Mouse (Mus musculus): ENCODE measurements at regions not wholly inside any gene's neighbourhood (a gene's known extent, or its start where the extent isn't known, plus 50 kb on each side); places are given as distances from the start of the nearest gene placed in this dataset.

DNA sequence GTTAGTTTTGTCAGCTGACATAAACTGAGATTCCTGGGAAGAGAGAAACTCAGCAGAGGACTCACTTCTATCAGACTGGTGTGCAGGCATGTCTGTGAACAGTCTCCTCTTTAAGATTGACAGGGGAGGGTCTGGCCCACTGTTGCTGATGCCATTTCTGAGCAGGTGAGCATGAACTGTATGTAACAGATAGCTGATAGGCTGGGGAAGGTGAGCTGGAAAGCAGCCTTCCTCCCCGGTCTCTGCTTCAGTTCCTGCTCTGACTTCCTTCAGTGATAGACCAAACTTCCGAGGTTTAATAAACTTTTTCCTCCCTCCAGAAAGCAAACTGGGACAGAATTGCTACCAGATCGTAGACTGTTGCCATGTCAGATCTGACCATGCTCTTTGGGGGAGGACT lies 430.9 kb upstream of the Camk1g start:
- DNase-seq (ENCODE audit: low read depth), result no peak

DNA sequence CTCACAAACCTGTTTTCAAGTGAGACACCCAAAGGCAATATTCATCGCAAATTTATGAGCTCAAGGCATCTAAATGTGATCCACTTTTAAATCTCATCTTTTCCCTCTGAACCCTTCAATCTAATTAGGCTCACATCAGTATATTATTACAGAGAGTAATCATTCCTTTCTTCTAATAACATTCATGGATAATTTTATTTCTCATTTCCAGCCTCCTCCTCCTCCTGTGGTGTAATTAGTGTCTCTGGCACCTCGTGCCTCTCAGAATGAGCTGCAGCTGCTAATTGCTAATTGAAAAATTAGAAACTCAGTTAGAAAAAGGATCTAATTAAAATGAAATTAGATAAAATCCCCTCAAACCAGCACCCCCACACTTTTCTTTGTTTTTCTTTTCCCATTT lies 420.5 kb upstream of the Camk1g start:
- DNase-seq (ENCODE audit: low read depth), result no peak

DNA sequence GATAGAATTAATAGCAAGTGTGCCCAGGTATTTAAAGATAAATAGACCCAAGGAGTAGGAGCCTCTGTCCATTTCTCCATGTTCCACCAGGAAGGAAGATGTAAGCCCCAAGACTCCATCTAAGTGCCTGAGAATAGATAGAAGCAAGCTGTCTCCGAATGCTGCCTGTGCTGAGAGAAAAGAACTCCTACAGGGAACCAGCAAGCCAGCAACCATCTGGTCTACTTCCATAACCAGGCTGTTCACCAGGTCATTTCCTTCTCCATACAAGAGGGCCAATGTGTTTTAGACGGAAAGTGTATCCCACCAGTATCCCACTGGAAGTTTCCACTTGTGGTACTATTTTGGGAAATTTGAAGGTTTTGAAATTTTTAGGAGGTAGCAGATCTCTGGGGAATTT lies 418.4 kb upstream of the Camk1g start:
- no peak for DNase-seq (ENCODE audit: low read depth)

DNA sequence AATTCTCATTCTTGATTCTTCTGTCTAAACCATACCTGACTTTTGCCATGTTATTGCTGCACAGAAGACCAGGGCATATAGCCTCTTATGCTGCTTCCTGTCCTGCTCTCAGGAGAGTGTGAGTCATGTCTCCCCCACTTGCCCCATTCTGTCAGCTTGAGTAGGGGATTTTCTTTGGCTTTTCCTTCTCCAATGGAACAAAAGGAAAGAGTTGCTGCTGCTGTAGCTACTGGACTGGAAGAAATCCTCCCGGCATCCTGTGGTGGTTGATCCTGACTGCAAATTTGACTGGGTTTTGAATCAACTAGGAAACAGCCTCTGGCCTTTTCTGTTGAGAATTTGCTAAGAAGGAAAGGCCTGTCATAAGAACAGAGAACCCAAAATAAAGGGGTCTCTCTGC lies 417.3 kb upstream of the Camk1g start:
- no peak for DNase-seq (ENCODE audit: low read depth)

DNA sequence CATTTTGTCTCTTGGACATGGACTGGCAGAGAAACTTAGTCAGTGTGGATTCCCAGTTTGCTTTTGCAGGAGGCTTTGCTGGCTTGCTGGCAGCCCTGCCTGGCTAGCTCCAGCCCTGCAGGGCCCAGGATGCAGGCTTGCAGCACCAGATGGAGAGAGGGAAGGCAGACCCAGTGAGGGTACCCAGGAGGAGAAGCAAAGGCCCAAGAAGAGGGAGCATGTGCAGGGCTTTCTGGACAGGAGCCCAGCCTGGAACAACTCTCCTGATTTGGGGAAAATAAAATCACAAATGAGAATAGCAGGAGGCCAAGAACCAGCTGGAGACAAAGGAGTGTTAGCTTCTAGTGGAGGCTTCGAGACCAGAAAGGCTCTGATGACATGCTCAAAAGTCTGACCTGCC lies 414.9 kb upstream of the Camk1g start:
- DNase-seq (ENCODE audit: low read depth), result no peak

DNA sequence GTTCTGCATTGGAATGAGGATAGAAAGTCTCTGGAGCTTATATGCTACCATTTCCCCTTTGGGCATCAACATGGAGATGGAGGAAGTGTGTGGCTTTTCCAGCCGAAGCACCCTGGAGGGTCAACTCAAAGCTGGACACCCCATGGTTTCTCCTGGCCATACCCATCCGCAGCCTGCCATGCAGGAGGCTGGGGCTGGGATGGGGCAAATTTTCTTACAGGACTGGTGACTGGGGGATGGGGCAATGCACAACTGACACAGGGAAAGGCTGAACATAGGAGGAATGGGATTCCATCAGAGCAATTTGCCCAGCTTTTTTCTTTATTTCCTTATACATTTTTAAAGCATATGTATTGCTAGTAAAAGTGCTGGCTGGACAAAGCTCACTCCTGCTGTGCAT lies 414.4 kb upstream of the Camk1g start:
- no peak for DNase-seq (ENCODE audit: low read depth)

DNA sequence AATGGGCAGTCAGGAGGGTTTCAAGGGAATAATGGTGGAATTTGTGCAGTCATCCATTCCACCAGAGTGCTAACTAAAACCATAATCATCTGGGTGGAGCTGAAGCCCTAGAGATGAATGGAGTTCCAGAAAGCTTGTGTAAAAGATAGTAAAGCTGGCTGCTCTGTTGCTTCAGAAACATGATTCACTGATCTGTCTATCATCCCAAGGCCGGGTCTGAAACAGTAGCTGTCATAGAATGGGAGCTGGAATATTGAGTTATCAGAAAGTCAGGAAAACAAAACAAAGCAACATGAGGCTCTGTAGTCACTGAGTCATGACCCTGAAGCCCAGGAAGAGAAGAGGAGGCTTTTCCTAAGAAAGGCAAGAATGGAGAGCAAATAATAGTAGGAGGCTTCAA lies 408.1 kb upstream of the Camk1g start:
- DNase-seq (ENCODE audit: low read depth), result no peak

DNA sequence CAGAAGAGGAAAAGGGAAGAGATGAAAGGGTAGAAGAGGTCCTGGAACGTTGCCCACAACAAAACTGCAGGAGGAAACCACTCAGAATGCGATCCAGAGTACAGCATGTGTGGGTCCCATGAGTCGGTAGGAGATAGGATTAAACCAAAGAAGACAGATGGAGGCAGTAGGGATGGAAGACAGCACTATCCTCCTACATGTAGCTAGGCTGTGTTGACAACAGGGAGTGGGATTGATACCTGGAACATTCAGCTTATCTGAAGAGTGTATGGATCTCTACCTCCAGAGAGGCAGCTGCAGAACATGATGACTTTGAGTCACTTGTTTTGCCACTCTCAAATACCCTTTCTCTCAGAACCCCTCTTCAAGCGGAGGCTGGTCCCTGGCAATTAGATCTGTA lies 399.4 kb upstream of the Camk1g start:
- no peak for DNase-seq (ENCODE audit: low read depth)

DNA sequence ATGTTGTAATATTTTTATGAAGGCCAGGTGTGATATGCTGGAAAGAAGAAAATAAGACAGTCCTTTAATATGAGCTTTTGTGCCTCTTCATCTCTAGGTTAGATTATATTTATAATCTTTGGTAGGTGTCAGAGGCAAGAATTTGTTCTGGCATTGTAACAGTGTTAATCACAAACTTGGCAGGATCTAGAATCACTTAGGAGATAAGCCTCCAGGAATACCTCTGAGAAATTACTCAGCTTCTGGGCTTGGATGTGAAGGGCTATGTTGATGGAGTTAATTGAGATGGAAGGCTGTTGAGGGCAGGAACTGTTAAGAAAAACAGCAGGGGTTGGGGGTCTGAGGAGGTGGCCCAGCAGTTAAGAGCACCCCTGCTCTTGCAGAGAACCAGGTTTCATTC lies 394.0 kb upstream of the Camk1g start:
- no peak for DNase-seq (ENCODE audit: low read depth)

DNA sequence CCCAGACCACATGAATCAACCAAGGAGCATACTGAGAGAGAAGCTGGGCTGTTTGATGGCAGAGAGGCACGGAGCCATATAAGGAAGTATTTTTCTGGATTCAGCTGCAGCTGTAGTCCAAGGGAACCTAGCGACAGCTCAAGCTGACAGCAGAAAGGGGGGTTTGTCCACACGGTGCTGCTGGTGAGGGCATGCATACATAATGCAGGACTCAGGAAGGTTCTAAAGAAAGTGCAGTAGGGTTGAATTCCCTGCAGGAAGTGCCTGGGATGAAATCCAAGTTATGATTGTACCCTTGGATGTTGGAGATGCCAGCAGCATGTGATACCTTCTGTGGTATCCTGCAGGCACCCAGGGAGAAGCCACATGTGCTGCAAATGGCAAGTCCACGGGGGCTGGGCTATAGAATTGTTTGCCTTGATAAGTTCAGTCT lies 381.7 kb upstream of the Camk1g start:
- DNase-seq (ENCODE audit: low read depth), result no peak

DNA sequence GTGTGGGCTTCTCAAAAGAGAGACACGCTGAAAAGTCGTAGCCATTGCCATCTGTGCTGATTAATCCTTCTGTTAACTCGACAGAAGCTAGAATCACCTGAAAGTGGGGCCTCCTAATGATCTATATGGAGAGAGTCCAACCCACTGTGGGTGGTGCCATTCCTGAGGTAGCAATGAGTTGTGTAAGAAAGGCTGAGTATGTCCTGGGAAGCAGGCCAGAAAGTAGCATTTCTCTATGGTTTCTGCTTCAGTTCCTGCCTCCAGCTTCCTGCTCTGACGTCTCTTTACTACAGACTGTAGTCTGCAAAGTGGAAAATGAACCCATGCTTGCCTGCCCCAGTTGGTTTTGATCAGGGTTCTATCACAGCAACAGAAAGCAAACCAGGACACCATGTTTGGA lies 380.8 kb upstream of the Camk1g start:
- DNase-seq (ENCODE audit: low read depth), result peak; percentile 17

DNA sequence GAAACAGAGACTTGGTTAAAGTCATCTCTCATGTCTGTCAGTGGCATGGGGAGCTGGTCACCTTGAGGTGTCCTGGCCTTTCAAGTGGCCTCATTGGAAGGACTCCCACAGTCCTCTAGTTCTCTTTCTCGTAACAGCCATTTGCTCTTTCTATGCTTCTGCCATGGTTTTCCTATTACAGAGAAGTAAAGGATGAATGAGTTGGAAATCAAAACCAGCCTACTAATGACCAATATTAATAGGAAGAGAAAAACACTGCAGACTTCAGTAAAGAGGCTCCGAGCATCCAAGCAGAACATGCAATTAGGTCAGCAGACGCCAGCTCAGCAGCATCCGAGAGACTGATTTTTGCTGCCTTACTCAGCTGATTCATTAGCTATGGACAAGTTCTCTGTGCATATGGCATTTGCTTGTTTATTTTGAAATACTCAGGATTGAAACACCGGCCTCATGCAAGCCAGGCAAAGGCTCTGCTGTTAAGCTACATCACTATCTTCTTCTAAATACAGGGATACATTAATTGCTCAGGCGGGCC lies 377.4 kb upstream of the Camk1g start:
- DNase-seq (ENCODE audit: low read depth), result no peak

DNA sequence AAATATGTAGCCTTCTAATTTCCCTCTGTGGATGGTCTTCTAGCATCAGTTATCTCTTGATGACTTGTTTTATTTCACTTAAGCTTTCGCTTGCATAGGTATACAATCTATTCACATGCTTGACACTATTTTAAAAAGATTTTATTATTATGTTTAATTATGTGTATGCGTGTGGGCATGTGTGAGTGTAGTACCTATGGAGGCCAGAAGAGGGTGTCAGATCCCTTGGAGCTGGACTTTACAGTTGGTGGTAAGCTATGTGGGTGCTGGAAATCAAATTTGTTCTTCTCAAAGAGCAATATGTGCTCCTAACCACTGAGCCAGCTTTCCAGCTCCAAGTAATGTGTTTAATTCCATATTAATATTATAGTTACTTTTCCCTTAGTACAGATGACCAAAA lies 372.6 kb upstream of the Camk1g start:
- no peak for DNase-seq (ENCODE audit: low read depth)

DNA sequence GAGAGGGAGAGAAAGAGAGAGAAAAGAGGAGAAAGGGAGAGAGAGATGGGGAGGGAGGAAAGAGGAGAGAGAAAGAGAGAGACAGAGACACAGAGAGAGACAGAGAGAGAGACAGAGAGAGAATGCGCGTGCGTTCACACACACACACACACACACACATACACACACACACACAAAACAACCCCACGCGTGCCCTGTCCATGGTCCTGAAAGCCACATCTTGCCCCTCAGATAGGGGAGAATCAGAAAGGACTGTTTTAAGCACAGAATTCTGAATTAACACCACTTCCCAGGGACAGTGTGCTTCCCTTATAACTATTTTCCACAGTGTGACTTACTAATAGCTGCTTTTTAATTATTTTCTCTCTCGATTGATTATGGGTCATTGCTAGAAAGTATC lies 368.7 kb upstream of the Camk1g start:
- no peak for DNase-seq (ENCODE audit: low read depth)

DNA sequence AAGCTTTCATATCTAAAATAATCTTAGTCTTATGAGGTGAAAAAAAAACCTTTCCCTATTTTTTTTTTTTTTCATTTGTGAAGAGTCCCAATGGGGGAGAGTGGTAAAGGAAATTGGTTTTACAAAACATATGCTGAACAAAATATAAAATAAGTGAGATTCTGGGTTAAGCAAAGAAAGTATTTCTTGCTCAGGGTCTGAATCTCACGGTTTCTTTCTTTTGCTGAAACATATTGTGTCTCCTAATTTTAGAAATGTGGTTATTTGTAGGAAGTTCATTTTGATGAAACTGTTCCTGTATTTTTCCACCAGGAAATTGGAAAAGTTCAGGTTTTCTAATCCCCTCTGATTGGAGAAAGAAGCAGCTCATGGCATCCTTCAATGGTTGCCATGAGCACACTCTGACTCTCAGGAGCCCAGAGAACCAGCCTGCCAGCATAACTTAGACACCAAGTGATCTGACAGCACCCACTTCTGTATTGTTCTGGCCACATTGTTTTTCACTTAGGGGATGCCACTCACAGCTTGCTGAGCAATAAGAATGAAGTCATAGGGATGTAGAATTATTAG lies 365.9 kb upstream of the Camk1g start:
- DNase-seq (ENCODE audit: low read depth), result no peak

DNA sequence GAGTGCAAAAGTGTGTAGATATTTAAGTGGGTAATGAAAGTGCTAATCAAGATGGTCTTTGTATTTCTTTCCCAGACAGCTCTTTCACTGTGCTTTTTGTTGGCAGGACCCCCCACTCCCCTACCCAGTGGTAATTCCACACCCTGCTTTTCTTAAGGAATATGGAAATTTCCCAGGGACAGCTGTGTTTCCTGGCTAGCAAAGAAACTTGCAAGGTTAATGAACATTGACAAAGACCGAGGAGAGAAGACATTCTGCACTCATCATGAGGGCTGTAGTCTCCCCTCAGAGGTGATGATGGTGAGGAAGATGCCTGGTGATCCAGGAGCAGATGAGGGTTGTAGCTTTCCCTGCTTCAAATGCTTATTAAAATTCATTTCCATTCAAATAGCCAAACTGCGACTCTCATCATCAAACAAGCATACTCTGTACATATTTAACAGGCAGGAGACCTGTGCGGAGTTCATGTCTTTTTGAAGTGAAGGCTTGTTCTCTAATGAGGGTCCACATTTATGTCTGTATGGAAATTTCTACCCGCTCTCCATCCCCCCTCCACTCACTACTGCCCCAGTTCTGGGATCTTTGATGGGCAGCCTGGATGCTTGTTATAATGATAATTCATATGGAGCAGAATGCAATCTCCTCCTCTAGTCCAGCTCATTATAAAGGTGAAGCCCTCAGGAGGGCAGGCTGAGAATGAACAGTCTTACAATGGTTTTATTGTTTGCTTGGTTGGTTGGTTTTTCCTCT lies 364.1 kb upstream of the Camk1g start:
- no peak for DNase-seq (ENCODE audit: low read depth)

DNA sequence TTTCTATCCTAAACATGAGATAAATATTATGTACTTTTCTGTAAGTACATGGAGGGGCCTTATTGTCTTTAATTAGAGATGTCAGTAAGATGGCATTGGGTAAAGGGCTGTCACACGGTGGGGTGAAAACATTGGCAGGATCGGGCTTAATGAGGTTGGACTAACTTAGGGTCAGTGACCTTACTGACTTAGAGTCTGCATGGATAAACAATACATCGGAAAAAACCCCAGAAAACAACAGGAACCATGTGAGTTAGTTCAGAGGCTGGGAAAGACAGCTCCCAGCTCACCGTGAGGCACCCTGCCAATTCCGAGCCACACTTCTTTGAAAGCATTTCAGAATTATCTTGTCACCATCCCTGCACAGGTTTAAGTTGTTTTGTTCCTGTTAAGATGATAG lies 363.3 kb upstream of the Camk1g start:
- DNase-seq (ENCODE audit: low read depth), result no peak

DNA sequence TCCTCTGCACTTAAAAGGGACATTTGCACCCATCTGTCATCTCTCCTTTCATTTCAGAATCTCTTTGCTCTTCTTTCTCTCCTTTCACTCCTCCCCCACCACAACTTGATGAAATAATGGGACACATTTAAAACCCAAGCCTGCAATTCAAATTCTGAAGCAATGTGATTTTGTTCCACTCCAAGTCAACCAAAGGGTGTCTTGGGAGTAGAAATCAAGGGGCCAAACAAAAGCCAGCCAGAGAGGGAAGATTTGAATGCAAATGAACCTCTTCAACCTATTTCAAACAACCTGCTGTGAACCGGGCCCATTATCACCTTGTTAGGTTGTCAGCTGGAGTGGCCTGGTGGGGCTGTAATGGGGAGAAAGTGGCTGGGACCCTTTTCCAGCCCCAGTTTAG lies 362.0 kb upstream of the Camk1g start:
- DNase-seq (ENCODE audit: low read depth), result no peak

DNA sequence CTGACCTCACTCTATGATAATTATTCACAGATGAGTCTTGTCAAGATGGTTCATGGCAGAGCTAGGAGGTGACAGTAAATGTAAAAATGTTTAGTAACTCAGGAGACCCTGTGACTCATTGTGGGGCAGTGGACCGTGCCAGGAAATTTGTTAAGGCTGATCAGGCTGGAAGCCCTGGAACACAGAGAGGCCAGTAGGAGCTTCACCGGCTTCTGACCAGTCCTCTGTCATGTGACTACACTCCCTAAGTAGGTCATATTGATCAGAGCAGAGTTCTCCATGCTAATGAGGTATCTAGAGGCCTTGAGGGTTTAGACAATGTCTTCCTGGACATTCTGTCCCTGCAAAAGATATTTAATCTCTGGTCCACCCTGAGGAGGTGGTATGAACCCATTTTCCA lies 351.8 kb upstream of the Camk1g start:
- DNase-seq (ENCODE audit: low read depth), result no peak

DNA sequence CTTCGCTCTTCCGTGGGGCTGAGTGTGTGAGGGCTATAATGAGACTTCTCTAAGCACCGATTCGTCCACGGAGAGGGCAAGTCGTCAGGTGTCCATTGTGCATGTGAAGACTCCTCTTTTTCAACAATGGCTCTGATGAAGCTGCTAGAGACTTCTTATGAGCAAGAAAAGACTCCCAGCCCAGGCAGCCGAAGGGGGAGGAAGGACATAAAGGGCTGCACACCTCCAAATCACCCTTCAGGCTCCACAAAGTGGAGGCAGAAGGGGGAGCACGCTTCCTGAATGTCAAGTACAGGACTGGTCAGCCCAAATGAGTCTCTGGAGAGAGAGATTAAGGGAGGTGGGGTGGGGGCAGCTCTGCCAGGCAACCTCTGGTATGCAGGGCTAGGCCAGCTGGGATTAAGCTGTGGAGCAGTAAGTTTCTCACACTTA lies 350.3 kb upstream of the Camk1g start:
- DNase-seq (ENCODE audit: low read depth), result no peak

DNA sequence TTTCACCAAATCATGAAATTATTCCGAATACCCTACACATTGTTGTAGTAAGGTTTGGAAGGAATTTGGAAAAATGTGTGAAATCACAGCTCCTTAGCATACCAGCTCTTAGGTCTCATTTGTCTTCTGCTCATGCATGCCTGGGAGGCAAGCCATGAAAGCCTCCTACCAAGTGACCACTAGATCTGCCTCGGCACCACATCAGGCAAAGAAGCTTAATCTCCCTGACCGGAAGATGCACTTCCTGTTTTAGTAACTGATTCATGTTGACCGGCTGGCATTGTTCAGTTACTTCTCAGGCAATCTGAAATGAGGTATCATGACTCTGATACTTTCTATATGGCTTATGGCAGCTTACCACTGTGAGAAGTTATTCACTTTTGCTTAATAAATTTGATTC lies 345.2 kb upstream of the Camk1g start:
- no peak for DNase-seq (ENCODE audit: low read depth)

DNA sequence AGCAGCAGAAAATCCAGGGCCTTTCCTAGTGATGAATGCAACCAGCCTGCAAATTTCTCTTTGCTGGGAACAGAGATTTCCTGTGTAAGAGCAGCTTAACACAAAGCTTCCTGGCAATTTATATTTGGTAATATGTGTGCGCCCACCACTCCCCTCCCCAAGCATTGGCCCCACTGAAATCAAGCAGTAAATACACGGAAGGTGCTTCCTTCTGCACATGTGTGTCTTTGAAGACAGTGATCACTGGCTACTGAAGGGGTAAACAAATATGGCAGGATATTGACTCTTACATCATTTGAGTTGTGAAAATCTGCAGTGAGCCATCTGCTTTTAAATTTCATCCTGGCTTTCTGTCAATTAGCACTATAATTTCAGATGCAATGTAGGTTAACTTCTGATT lies 344.5 kb upstream of the Camk1g start:
- no peak for DNase-seq (ENCODE audit: low read depth)

DNA sequence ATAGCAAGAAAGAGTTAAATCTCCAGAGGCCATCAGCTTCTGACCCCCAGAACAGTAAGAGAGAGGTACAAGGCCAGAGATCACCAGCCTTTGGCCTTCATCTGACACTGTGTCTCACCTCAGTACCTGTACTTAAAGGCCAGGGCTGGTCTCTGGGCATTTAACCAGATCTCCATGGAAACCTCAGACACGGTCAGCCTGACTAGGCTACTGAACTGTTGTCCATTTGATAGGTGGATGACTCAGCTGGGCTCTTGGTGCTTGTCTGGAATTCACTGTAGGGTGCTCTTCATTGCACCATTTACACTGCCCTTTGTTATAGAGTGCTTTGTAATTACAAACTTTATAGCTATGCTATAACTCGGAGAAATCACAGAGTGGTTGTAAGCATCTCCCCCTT lies 335.1 kb upstream of the Camk1g start:
- no peak for DNase-seq (ENCODE audit: low read depth)
